Mouse (Mus musculus) frontal cortex, postnatal 25 days (tissue): ENCODE data around the gene Gm28038.

ENCODE experiments used
- DNase-seq, 2 experiments: peaks; one replicate each; pipeline ENCODE4 v3.0.0; 2022; ENCODE audit warnings: low spot score in 2 of 2

Gm28038 gene

DNA sequence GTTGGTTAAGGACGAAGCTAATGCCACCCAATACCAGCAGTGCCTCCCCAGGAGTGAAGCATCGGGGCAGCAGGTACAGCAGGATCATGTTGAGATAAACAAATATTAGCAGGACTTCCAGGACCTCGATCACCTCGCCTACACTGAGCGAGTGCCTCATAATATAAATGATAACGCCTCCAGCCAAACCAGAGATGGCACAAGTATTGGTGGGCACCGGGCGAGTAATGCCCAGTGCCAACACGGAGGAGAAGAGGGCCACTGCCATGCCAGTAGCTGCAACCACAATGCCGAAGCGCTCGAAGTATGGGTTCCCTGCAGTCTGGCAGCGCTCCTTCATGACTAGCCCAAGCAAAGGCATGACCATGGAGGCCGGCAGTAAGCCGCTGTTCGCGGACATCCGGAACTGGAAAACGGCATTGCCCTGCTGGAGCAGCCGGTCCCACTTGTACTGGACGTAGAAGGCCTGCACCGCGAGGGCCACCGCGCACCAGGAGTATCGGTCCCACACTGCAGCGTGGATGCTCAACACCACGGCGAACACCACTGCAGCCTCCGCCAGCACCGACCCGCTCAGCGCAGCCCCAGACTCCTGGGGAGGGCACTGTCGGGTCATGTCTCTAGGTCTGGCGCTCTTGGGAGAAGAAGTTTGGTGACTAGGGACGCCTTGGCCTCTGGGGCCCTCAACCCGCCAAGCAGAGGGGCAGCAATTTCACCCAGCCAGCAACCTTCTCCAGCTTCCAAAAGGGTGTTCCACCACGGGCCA is 4.8 kb downstream of the Gm28038 start:
- no peak for DNase-seq

DNA sequence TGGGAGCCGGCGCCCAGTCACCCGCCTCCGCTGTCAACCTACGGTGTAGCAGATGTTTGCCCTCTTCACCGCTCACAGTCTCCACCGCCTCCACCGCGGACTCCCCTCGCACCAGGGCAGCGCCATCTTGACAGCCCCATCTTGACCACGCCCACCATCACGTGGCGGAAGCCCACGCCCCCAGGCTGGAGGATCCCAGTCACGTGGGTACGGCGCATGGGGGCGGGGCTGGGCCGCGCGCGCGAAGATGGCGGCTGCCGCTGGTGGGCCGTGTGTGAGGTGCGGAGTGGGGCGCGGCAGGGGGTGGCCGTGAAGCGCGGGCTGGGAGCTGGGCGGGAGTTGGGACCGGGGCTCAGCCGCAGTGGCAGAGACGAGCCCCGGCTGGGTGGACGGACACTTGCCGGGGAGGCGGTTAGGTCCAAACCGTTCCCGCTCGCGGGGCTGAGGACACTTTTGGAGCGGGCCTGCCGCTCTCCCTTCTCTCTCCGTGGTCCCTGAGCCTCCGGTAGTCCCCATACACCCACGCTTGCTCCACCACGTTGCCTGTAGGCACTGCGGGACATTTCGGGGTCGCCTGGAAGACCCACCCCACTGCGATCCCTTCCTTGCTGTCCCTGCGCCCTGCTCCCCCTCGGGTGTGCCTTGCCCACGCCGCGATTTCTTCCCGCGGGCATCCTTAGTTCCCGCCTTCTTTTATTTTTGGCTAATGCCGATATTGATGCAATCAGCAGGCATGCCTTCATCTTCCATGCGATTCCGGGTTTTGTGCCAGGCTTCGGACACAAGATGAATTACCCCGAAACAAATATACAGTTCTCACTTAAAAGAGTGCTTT is 5.6 kb downstream of the Gm28038 start, which contains the start of the genes Dolk and Nup188:
Gene Dolk, minus strand, starts transcription at position 143 of the 835 bp plus-strand sequence.
Gene Nup188, plus strand, starts transcription at position 206 of the 835 bp plus-strand sequence.
- DNase-seq: peak; percentile 91 to 94

DNA sequence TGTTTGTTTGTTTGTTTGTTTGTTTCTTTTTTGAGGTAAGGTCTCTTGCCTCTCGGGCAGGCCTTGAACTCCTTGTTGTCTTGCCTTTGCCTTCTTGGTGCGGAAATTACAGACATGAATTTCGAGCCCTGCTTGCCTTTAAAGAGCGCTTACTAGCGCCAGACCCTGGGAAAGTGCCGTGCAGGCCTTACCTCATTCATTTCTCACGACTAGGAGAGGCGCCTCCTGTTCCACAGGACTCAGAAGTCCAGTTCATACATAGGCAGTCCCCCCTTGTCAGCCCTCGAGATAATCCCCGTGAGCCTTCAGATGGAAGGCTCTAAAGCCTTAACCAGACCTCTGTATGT is 6.2 kb downstream of the Gm28038 start:
- no peak for DNase-seq

DNA sequence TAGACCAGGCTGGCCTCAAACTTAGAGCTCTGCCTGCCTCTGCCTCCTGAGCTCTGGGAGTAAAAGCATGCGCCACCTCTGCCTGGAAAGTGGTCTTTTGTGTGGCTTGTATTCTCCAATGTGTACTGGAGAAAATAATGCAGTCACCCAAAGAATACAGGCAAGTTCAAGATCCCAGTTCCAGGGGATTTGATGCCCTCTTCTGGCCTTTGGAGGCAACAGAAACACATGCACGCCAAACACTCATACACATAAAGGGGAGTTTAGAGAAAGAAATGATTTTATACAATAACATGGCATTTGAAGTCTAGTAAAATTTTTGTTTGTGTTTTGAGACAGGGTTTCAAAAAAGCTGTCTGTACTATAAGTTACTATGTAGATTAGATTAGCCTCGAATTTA is 18.7 kb downstream of the Gm28038 start:
- no peak for DNase-seq

DNA sequence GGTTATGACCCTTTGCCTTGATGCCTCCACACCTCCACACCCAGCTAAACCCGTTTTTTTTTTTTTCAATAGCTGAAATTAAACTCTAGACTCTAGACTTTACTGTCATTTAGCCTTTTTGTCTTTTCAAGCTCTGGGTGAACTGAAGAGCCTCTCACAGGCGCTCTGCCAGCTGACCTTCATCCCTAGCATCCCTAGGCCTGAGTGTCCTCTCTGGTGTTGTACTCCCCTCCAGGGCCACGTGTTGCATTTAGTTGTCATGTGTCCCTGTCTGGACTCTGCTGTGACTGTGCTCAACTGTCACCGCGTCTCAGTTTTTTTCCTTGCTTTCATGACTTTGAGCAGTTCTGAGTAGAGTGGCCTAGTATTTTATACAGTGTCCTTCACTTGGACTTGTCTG is 19.1 kb downstream of the Gm28038 start:
- no peak for DNase-seq

DNA sequence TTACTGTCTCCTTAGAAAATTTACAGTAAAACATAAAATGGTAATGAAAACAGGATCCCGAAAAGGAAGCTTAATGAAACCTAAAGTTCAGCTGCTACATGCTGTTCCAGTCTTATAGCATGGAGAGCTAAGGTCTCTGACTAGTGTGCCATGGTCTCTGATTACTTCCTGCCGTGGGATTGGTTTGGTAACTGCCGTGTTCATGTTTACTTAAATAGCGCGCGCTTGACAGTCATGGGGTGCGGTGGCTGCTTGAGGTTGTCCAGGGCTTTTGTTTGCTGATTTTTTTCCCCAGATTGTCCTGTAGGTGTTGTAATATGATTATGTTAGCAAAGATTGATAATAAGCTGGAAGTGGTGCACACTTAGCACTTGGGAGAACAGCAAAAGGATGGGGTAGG is 25.2 kb downstream of the Gm28038 start:
- DNase-seq: no peak

DNA sequence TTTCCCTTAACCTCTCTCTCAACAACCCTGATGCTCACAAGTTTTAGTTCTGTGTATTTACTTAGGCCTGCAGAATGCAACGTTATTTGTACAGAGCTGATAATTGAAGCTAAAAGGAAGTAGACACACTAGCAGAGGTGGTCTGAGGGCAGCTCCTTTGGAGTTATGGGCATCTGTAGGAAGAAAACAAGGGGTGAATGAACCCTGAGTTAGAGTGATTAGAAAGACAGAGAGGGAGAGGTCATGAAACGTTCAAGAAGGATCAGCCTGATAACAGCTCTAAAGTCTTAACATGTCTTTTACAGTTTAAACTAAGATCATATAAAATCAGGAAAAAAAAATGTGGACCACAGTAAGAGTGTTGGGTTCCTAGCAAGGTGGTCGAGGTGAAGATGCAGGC is 28.5 kb downstream of the Gm28038 start:
- no peak for DNase-seq

DNA sequence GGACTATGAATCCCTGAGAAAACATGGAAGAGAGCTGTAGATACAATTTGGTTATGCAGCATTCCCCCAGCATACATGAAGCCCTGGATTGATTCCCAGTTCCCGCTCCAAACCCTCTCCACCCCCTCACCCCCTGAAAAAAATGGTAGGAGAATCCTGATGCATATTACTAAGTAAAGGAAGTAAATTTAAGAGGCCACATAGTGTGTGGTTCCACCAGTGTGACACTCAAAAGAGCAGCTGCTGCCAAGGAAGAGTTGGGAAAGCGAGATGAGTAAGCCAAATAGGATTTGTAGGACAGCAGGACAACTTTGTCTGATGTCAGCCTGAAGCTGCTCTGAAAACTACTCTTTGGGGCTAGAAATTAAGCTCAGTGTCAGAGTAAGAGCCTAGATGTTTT is 30.6 kb downstream of the Gm28038 start:
- DNase-seq: no peak

DNA sequence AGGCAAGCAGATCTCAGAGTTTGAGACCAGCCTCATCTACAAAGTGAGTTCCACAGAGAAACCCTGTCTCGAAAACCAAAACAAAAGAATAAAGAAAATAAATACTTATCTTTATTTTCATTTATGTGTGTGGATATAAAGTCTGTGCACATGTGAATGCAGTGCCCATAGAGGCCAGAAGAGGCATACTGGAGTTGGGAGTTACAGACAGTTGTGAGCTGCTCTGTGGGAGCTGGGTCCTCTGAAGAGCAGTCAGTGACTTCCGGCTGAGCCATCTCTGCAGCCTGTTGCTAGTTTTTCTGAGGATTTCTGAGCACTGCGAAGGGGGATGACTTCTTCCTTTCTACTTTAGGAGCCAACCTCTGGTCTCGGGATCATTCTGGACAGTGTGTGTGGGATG is 35.3 kb downstream of the Gm28038 start:
- DNase-seq: no peak

DNA sequence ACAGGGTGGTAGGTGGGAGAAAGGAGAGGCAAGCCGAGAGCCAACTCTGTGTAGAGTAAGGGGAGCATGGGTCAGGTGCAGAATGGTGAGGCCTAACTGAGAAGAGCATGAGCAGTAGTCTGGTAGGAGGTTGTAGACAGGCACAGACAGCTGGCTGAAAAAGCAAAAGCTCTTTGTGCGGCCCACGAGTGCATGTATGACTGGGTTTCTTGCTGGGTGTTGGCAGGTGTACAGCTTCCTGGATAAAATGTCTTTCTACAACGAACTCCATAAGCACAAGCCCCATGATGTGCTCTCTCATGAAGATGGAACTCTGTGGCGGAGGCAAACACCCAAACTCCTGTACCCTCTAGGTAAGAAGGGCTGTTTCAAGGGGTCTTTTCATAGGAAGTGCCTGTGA is 36.1 kb downstream of the Gm28038 start:
- no peak for DNase-seq

DNA sequence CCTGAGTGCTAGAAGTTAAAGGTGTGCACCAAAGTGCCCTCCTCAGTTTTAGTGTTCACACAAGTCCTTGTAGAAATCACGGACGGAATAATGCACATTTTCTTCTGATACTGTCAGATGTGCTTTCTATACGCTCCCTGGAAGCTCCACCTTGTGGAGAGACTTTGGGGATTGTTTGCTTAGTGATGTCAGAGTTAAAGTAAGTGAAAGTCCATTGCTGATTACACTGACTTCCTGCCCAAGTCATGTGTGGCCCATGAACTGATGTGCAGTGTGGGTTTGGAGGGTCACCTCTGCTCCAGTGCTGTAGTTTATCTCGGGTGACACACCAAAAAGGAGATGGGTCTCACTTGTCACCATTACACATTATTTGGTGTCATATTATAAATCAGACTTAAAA is 38.4 kb downstream of the Gm28038 start:
- no peak for DNase-seq

DNA sequence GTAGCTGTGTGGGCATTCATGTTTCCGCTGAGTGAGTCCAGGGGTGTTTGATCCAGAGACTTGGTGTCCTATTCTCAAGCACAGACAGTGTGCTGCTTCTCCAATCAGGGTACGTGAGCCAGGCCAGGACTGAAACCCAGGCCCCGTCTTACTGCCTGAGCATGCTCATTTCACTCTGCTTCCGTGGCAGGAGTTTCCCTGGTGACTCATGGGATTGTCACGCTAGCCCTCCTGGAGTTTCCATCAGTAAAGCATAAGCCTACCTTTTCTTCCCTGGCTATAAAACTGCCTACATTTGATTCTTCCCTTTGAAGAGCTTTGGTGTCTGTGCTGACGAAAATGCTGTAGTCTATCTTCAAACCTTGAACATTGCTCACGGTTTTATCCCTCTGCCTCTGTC is 42.3 kb downstream of the Gm28038 start:
- DNase-seq: no peak

DNA sequence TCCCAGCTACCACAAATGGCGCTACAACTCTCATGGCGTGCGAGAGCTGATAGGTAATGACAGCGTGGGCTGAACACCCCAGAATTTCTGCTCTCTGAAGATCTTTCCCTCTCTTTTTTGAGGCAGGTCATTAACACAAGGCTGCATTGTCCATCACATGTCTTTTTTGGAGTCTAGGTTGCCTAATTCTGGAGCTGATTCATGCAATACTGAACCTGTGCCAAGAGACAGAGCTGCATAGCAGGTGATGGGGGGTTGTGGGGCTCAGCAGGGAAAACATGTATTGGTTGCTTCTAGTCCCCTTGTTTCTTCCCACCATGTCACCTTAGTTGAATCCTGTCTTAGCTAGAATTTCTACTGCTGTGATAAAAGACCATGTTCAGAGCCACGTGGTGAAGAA is 44.5 kb downstream of the Gm28038 start:
- DNase-seq: no peak

DNA sequence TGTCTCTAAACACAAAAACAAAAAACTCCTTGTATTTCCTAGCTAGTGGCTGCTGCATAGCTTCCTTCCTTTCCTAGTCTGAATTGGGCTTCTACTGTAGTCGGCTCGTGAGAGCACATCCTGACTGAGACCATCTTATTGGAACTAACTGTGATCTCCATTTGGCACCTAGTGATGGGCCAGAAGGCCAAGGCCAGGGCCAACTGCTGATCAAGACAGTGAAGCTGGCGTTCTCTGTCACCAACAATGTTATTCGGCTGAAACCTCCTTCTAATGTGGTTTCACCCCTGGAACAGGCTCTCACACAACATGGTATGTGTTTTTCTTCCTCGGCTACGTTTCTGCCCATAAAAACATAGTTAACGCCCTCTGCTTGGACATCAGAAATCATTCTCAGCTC is 46.4 kb downstream of the Gm28038 start:
- no peak for DNase-seq

DNA sequence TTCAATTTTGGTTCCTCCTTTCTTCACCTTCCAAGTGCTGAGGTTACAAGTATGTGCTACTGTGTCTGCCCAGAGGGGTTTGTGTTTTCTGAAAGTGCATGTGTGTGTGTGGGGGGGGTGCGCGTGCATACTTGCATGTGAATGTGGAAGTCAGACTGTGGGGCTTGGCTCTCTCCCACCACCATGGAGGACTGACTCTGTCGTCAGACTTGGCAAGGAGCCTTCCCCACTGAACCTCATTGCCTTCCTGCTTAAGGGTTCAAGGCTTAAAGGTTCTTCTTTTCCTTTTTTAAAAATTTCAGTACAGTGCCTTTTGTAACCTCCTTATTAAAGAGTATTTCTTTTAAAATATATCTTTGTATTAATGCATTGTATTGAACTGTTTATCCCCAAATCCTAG is 47.9 kb downstream of the Gm28038 start:
- DNase-seq: no peak

DNA sequence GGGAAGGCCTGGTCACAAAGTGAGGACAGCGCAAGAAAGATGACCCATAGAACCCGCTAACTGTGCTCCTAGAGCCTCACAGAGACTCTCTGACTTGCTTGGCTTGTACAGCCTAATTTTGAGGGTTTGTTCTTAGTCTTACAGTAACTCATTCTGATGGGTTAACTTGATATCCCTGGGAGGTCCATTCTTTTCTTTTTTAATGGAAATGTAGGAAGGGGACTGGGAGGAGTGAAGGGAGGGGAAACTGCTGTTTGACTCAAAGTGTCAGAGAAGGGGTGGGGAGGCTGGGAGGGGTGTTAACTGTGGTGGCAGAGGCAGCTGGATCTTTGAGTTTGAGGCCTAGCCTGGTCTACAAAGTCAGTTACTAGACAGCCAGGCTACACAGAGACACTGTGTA is 54.5 kb downstream of the Gm28038 start:
- no peak for DNase-seq

DNA sequence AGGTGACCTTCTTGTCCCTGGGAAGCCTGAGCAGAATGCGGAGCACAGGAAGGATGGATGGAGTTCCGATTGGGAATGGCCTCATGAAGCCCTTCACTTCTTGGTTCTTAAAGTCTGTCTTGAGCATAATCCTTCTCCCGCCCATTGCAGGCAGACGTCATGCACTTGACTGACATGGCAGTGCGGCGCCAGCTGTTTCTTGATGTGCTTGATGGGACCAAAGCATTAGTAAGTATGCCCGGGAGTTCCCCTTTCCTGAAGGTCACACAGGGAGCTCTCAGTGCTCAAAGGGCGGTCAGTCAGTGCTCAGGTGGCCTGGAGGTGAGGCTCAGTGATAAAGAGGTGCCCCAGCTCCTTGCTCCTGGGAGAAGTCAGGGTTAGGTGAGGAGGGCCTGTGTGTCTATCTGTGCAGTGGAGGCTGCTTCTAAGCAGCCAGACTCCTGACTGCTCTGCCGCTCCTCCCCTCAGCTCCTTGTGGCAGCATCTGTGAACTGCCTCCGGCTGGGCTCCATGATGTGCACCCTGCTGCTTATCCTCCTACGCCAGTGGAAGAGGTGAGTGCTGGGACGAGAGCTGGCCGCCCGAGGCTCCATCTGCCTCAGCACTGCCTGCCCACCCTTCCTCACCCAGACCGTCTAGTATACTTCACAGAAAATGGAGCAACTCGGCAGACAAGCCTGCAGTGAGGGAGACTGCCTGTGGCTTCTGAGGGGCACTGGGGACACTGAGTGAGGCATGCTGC is 55.5 kb downstream of the Gm28038 start:
- DNase-seq: no peak

DNA sequence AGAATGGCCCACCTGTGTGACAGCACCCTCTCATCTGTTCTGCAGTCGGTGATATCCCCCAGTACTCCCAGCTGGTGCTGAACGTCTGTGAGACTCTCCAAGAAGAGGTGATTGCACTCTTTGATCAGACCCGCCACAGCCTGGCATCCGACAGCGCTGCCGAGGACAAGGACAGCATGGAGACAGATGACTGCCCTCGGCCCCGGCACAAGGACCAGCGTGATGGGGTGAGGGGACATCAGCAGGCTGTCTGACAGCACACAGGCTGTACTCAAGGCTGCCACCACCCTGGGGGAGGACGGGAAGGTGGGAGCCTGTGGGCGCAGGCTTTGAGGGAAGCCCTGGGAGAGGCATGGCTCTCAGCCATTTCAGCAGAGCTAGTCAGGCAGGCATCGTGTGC is 56.3 kb downstream of the Gm28038 start:
- DNase-seq: no peak

DNA sequence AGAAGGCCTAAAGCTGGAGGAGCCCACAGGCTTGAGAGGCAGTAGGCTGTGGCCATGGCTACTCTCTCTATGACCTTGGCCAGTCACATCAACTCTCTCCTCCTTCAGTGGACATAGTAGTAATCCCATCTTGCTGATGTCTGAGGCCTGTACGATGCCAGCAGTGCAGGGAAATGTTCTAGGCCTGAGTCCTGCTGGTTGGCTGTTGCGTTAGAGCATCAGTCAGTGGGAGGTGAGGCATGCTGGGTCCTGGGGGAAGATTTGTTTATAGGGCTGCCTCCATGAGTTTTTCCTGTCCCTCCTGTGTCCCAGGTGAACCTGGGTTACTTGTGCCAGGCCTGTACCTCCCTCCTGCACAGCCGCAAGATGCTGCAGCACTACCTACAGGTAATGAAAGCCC is 61.2 kb downstream of the Gm28038 start:
- no peak for DNase-seq

DNA sequence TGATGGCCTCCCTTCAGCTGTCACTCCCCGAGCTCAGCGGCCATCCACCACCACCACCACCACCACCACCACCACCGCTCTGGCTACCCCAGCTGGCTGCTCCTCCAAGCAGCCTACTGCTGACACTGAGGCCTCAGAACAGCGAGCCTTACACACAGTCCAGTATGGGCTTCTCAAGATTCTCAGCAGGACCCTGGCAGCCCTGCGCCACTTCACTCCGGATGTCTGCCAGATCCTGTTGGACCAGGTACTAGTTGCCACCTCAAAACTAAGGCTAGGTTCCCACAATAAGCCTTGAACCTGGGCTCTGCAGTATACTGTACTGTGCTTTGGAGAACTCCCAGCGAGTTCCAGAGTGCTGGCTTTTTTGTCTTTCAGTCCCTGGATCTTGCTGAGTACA is 61.7 kb downstream of the Gm28038 start:
- no peak for DNase-seq

DNA sequence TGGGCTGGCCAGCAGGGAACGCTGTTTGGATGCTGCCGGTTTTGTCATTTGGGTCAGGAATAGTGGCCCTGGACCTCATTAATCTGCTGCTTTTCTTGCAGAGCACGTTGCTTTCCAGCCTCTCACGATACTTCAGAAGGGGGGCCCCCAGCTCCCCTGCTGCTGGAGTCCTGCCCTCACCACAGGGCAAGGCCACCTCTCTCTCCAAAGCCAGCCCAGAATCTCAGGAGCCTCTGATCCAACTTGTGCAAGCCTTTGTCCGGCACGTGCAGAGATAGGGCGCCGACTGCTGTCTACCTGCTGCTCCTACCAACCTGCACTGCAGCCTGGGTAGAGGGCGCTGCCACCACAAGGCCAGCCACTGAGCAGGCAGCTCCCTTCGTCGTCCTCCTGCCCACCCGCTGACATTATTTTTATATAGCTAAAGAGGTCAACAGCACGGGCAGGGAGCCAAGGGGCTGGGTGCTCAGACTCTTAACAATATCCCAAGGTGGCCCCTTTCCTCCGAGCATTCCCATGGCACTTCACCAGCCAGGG is 62.8 kb downstream of the Gm28038 start:
- DNase-seq: no peak

DNA sequence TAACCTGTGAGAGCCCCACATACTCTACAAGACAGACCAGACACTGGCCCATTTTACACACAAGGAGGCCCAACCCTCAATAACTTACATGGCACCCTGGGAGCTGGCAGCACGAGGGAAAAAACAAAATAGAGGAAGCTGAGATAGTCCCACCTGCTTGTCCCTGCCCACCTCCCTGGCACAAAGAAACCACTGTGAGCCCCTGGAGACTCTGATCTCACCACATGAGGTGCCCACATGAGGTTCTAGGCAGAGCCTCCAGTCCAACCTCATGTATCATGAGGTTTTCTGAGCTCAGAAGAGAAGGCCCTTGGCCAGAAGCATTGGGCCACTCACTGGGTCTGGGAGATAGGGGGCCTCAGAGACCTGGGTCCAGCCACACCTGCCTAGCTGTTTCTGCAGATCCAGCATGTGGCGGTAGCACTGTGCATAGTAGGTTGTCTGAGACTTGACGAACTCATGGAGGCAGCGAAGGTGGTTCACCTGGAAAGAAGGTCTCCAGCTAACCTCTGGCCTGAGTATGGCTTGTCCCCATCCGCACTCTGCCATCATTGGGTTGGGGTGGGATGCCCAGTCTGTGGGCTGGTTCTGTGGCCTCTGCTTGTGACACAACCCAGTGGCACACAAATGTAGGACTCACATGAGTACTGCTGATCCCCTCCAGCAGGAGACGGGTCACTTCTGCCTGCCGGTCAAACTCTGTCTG is 65.3 kb downstream of the Gm28038 start:
- no peak for DNase-seq
